Mouse (Mus musculus): Measurements from ENCODE around the gene Arhgap42.

The Arhgap42 gene

DNA sequence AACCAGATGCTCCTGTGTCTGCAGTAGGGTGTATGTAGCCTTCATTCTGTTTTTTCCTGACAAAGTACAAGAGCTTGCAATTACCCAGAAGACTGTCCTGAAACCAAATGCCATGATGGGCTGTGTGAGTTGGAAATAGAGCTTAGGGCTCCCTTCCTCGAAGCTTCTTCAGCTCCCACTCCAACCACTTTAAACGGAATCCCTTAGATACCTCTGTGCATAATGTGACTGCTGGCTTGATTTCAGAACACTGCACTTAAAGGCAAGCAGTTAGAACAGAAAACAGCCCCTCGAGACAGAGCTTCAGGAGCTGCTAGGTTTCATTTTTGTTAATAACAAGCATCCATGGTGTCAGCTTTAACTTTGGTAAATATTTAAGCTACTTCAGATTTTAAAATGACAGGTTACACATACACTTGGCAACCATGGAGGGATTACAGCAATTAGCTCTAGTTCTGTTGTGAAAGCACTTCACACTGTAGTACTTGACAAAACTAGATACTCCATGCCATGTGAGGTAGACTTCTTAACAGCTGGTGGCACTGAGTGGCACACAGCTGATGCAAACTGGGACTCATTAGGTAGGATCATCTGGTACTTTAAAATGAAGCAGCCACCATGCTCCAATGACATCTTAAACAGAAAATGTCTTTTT lies 201.8 kb downstream of the Arhgap42 start:
- DNase-seq (ENCODE audit: low read depth, low spot score), result no peak

DNA sequence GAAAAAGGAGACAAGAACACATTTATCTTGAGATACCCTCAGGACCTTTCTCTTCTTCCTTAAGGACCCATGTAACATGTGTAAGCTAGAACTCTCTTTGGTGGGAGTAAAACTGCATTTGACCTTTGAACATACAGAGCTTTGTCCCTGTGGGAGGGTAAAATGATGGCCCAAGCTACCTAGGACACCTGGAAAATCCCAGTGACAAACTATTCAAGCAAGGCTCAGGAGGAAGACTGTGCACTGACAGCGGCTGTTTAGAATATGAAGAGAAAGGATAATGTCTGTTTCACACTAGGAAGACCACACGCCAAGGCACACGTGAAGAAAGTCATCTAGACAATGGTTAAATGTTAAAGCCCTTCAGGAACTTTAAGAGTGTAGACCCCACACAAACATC lies 211.0 kb downstream of the Arhgap42 start:
- DNase-seq (ENCODE audit: low read depth, low spot score), result no peak

DNA sequence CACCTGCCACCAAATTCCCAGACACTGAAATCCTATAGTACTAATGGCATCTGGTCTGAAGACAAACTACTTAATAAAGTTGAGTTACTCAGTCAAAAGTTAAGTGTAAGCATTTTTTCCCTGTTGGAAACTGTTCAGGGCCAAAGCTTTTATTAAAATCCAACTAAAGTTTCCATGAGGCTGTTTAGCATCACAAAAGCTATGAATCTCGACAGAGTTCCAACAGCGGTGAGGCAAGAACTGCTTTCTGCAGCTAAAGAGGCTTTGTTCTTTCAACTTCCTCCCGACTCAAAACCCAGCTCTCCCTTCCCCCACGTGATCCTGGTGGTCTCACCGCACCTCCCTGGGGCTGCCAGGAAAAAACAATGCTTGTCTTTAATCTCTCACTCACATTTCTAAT lies 211.5 kb downstream of the Arhgap42 start:
- DNase-seq (ENCODE audit: low read depth, low spot score), result no peak

DNA sequence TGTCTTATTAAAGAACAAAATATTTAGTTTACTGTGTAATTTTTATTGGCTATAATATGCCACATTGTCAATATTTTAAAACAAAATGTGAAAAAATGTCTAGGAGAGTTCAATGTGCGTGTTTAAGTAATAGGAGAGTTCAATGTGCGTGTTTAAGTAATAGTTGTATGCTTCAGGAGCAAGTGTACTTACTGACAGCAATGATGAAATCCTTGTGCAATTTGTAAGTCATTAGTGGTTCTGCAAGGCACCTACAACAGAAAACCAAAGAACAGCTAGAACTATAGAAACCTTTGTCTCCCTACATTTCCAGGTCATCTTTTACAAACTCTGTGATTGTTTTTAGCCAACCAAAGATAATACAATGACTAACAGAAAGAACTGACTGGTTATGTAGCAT lies 223.8 kb downstream of the Arhgap42 start:
- DNase-seq (ENCODE audit: low read depth, low spot score), result no peak

DNA sequence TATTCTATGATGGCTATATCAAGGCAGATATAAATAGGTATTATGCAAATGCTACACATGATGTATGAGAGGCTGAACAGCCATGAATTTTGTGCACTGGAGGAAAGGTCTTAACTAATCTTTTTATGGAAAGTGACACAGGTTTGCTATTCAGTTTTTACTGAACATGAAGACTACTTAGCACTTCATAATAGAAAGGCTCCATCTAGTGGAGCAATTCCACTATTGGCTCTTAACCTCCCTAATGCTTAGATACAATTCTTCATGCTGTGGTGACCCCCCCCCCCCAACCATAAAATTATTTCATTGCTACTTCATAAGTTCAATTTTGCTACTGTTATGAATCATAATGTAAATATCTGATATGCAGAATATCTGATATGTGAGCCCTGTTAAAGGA lies 237.7 kb downstream of the Arhgap42 start:
- DNase-seq (ENCODE audit: low read depth, low spot score), result no peak

DNA sequence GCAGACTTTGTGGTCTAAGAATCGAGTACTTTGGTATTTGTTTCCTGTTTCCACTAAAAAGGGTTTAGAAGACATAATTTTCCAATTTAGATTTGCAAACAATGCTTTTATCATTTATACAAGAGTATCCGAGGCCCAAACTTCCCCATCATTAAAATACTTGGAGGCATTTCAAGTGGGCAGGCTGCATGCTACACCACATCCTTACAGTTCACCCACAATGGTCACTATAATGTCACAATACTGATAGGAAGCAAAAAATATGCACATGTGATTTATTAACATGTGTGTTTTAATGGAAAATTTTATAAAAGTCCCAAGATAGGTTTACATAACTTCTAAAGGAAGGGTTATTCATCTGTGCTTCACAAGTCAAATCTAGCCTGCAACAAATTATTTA lies 242.4 kb downstream of the Arhgap42 start:
- DNase-seq (ENCODE audit: low read depth, low spot score), result no peak

DNA sequence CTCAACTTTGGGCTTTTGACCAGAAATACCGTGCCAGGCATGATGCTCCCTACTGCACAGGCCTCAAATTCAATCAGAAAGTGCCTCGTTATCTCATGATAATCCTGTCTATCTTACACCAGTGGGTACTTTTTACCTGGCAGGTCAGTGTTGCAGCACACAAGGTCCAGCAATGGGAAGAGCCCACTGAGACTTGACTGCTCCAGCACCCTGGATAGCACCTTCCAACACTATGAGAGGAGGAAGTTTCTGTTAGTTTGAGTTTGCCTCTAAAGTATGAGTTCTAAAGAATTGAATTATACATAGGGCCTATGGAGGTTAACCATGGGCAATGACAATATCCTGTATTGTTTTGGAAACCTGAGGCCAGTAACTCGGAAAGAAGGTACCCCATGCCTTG lies 256.6 kb downstream of the Arhgap42 start:
- no peak for DNase-seq (ENCODE audit: low read depth, low spot score)

DNA sequence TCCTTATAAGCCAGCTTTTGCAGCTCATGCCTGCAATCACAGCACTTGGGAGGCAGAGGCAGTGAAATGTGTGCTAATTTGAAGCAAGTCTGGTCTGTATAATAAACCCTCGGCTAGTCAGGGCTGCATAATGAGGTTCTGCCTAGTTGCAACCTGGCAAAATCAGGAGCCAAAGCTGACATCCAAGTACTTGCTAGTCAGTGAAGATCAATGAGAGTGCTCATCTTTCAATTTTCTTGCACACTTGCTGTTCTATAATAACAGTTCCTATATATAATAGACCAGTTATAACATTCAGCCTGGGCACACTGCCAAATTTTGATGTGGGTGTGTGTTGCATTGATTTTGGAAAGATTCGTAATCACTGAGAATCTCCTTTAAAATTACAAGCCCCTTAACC lies 261.1 kb downstream of the Arhgap42 start:
- no peak for DNase-seq (ENCODE audit: low read depth, low spot score)

DNA sequence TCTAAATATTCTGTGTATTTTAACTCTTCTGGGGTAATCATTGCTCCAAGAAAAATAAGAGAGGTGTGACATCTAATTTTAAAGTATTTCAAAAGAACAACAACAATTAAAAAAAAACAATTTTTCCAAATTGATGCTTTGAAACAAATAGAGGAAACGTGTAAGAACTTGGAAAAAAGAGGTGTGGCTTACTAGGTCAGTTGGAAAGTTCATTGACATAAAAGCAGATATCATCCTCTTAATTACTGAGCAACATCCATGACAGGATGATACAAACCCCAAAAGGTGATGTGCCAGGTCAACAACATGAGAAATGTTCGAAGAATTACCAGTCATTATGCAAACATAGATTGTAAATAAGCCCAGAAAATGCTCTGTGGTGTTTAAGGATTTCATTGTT lies 267.4 kb downstream of the Arhgap42 start, which contains the start of gene Gm16485:
Gene Gm16485, plus strand, starts transcription at position 301 of the 400 bp plus-strand sequence.
- DNase-seq (ENCODE audit: low read depth, low spot score), result no peak

DNA sequence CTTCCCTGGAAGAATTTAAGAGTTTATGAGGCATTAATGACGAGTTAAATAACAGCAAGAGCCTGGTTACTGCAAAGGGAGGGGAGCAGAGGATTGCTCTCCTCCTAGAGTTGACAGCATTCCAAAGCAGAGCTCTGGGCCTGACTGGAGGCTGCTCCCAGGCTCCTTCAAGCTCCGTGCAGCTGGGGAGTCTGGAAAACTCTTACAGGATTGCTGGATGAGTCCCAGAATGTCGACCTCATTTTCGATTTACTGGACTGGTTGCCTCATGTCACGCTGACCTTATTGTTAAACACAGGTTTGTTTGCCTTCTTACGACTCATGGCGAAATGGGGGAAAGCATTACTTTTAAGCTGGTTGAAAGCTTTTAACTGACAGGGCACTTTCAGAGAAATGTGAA lies 268.7 kb downstream of the Arhgap42 start:
- no peak for DNase-seq (ENCODE audit: low read depth, low spot score)

DNA sequence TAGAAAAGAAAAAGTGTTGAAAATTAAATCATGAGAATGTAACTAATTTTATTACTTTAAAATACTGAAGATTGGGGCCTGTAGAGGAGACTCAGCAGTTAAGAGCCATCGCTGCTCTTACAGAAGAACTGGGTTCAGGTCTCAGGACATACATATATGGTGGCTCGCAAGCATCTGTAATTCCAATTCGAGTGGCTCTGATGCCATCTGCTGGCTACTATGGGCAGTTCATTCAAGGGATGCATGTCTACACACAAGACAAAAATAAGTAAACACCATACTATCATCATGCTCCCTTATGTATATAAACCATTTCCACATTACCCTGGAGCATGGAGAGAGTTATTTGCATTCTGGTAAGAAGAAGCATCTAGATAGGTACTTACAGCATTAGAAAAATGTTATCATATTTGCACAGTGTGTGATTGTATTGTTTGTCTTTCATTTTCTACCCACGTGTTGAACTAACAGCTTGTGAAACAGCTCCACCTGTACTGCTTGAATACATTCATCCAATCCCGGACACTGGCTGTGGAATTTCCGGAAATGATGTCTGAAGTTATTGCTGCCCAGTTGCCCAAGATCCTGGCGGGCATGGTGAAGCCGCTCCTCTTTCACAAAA lies 274.3 kb downstream of the Arhgap42 start:
- no peak for DNase-seq (ENCODE audit: low read depth, low spot score)

DNA sequence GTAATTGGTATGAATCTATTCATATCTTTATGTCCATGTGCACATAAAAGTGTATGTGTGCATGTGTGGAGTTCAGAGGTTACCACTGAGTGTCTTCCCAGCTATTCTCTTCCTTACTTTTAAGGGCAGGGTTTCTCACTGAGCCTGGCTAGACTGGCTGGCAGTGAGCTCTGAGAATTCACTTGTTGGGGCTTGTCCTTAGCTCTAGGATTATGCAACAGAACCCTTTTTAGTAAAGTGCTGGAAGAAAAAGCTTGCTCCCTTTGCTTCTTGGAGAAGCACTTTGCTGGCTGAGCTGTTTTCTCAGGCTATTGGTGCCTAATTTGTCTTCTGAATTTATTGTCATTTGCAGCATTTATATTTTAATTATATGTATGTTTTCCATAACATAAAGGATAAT lies 285.6 kb downstream of the Arhgap42 start:
- DNase-seq (ENCODE audit: low read depth, low spot score), result no peak

Data from CD4-positive helper T cell, adult 2 months (primary cell).